Mouse (Mus musculus): ENCODE measurements at regions not wholly inside any gene's neighbourhood (a gene's known extent, or its start where the extent isn't known, plus 50 kb on each side); places are given as distances from the start of the nearest gene placed in this dataset.

- DNase-seq (ENCODE audit: low read depth, low spot score) = no peak
Measured at GRCm38 (mm10) chr10:109486917-109487604, 476.3 kb upstream of the Syt1 start.

DNA sequence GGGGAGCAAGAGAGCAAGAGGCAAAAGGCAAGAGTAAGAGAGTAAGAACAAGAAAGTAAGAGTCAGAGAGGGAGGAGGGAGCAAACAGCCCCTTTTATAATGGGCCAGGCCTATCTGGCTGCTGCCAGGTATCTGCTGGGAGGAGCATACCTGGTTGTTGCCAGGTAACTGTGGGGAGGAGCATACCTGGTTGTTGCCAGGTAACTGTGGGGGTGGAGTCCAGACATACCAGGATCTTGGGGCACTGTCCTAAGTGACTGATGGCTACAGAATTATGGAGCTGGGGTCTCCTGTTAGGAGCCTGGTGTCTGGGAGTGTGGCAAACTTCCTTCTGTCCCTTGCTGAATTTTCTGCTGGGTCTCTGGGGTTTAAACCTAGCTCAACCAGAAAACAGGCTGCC, 469.8 kb upstream of the Syt1 start:
- no peak for DNase-seq (ENCODE audit: low read depth, low spot score)

- DNase-seq (ENCODE audit: low read depth, low spot score) = no peak
Measured at GRCm38 (mm10) chr10:109479941-109480340, 469.2 kb upstream of the Syt1 start.

GRCm38 (mm10) chr10:109466516-109466915, 455.7 kb upstream of the Syt1 start:
- DNase-seq (ENCODE audit: low read depth, low spot score) = no peak

DNA sequence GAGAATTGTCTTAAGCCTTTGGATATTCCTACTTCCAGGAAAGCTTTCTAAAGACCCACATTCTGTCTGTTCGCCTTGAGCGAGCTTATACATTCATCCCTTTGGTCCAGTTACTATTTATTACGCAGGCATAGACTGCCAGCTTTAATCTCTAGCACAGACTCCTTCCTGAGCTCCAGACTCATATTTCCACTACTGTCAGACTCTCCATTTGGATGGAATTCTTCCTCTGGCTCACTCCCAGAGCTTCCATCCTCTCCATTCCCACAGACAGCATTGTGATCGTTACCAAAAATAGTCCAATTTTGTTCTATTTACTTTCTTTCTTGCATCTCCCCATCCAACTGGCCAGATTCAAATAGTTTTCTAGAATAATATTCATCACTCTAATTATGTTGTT, 420.3 kb upstream of the Syt1 start:
- DNase-seq (ENCODE audit: low read depth, low spot score) = no peak

DNA sequence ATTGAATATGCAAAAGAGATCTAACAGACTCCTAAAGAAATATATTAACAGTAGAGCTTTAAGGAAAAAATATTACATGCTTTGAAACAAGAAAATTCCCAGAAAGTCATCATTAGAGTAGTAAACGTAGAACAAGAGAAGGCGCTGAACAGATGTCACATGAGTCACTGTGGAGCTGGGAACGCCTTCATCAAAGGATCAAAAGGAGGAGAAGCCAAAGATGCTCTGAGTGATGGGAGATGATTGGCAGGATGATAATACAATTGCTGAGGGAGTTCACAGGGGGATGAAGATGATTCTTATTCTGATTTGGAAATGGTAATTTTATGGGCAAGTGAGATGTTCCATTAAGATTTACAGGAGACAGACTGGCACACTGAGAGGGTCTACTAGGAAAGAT, 417.1 kb upstream of the Syt1 start:
- DNase-seq (ENCODE audit: low read depth, low spot score) = no peak

- DNase-seq (ENCODE audit: low read depth, low spot score) = no peak
Measured at GRCm38 (mm10) chr10:109407011-109407410, 396.2 kb upstream of the Syt1 start.

GRCm38 (mm10) chr10:109405116-109405685, 394.4 kb upstream of the Syt1 start:
- DNase-seq (ENCODE audit: low read depth, low spot score) = no peak

DNA sequence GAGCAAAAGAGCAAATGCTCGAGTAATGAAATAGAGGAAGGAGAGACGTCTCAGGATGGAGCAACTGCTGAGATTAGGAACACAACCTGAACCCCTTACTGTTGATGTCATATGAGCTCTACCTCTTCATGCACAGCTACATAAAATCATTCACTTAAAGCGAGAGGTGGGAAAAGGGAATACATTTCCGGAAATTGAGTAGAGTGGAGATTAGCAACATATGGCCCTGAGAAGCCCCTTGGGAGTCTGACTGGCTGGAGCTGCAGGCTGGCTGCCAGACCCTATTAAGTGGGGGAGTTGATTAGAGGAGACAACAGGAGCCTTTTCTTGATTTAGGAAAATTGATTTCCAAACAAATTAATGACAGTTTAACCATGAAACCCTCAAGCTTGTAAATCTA, 373.0 kb upstream of the Syt1 start:
- no peak for DNase-seq (ENCODE audit: low read depth, low spot score)

DNA sequence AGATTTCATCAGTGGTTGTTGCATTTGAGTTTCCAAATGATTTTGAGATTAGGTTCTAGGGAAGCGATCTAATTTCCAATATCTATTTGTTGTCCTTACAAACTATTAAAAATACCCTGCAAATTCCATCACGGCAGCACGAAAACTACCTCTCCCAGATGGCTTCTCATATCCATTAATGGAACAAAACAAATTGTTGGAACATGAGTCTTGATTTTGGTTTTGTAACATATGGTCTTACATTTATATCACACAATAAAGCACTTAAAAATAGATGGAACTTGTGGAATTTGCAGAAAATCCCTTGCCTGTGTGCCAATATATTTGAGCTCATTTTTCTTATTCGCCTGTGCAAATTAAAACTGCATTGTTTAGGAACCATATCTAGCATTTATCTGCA, 368.1 kb upstream of the Syt1 start:
- DNase-seq (ENCODE audit: low read depth, low spot score) = no peak

GRCm38 (mm10) chr10:109360161-109360560, 349.4 kb upstream of the Syt1 start:
- no peak for DNase-seq (ENCODE audit: low read depth, low spot score)

DNA sequence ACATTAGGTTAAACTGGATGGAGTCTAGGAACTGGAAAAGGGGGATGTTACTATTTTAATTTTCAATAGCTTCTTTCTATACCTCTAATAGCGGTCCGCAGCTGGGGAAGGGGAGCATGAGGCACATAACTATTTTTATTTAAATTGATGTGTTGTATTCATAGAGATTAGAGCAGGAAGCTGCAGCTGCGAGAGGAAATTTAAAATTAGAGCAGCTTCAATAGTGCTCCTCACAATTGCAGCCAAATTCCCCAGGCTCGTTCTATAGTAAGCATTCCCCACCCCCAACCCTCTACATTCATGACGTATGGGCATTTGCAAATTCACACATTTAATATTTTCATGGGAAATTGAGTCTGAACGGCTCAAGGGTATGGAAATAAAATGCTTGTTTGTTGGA, 348.0 kb upstream of the Syt1 start:
- DNase-seq (ENCODE audit: low read depth, low spot score) = no peak

DNA sequence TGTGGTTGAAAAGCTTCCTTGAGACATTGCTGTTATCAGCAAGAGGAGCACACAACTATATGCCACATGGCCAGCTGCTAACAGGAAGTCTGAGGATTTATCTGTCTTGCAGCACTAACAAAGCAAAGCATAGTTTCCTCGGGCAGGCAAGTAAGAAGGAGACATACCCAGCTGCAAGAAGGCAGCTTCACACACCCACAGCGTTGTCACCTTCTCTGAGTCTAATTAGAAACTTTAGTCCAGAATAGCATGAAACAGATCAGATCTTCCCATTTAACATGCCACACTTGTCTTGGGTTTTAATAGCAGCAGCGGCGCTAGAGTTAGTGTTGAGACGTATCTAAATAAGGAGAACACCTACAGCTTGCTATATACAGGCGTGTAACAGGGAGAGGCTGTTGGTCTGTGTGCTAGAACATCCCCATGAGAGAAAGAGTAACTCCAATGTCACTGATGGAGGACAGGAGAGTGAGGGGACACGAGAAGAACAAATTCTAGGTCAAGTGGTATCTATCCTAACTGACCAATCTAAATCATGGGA, 322.1 kb upstream of the Syt1 start:
- DNase-seq (ENCODE audit: low read depth, low spot score) = no peak

- no peak for DNase-seq (ENCODE audit: low read depth, low spot score)
Measured at GRCm38 (mm10) chr10:109309286-109309685, 298.5 kb upstream of the Syt1 start.

DNA sequence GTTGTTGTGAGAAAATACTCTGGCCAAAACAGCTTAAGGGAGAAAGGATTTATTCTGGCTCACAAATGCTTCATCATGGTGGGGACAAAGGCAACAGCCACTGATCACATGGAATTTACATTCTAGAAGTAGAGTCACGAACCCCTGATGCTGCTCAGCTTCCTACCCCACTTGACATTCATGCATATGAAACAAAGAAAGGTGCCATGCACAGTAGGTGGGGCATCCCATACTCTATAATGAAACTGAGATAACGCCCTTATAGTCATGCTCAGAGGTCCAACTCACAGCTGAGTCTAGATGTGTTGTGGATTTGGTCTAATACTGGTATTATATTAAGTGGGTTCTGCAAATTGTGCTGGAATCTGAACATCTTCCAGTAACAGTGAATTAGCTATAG, 289.4 kb upstream of the Syt1 start:
- DNase-seq (ENCODE audit: low read depth, low spot score) = no peak

DNA sequence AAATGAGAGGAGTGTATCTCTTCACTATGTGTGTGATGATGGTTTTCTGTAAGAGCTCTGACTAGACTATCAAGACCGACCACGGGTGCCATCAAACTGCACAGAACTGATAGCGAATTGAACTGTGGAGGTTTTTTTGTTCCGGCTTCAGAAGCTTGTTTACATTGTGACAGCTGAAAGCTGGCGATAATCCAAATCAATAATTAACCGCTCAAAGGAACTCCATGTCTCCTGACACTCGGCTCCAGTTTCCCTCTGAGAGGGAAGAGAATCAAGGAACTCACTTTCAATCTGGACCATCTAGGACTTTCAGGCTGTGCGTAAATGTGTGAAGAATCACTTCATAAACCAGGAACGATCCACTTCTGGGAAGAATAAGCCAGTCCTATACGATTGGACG, 289.0 kb upstream of the Syt1 start:
- DNase-seq (ENCODE audit: low read depth, low spot score) = no peak

GRCm38 (mm10) chr10:109283348-109283747, 272.6 kb upstream of the Syt1 start:
- no peak for DNase-seq (ENCODE audit: low read depth, low spot score)

- DNase-seq (ENCODE audit: low read depth, low spot score) = no peak
Measured at GRCm38 (mm10) chr10:109249781-109250180, 239.0 kb upstream of the Syt1 start.

- DNase-seq (ENCODE audit: low read depth, low spot score) = no peak
Measured at GRCm38 (mm10) chr10:109246328-109246727, 235.5 kb upstream of the Syt1 start.

DNA sequence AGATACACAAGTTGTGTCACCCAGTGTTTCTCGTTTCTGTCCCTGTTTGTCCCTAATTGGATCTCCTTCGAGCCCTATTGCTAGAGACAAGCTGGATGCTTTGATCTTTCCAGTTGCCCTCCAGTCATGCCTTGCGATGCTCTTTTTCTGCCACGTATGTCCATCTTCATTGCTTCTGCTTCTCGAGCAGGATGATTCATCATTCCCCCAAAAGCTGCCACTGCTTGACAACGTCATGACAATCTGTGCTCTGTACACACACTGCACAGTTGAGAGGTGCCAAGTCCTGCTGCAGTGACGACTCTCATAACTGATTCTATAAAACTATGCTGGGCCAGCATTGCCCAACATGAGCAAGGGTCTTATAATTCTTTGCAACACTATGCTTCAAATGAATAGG, 226.2 kb upstream of the Syt1 start:
- no peak for DNase-seq (ENCODE audit: low read depth, low spot score)

DNA sequence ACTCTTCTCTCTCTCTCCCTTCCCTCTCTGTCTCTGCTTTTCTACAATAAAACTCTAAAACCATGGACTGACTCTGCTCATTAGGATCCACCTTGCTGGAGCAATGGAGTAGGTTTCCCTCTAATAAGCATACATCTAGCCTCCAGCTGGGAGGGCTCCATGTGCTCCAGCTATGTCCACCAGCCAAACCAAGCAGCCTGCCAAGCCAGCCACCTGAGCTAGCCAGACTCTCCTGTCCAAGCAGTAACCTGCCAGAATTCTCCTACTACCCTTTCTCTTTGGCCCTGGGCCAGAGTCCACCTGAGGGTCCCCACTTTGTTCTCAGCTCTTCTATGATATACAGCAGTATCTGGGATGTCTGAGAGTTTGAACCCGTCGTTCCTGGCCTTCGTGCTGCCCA, 216.2 kb upstream of the Syt1 start:
- no peak for DNase-seq (ENCODE audit: low read depth, low spot score)

GRCm38 (mm10) chr10:109188761-109189503, 178.2 kb upstream of the Syt1 start:
- DNase-seq (ENCODE audit: low read depth, low spot score) = no peak

DNA sequence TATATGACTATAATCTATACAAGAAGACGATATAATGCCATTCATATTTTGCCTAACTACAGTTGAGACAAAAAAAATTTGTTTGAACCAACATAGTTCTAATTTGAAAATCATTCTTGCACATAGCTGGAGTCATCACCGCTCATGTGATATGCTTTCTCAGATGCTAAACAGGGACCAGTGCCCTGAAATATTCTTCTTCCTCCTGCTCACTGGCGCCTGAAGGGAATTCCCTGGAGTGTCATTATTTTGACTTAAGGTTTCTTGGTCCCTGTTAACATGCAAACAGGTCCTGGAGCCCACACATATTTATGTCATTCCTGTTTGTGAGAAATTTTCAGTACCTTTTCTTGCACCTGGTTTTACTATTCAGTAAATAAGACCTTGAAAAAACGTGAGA, 177.5 kb upstream of the Syt1 start:
- no peak for DNase-seq (ENCODE audit: low read depth, low spot score)
